Mouse (Mus musculus) liver, adult 2 months (tissue): Measurements from ENCODE around the gene Pde6d. TPM values are rescaled to one million over a fixed set of nuclear protein-coding genes. Genes with fewer than 3 reads are reported as not detected.

Experiments used
- DNase-seq: peaks from one replicate; pipeline ENCODE4 v3.0.0-alpha.2; 2011; ENCODE audit warnings: low read depth, low spot score; ENCODE audit errors: extremely low read depth
- H3K27ac ChIP-seq: fragments of 200-500 bp; replicated peaks from 2 replicates; pipeline ENCODE4 v1.5.1; 2012; ENCODE audit warnings: low read depth, mild to moderate bottlenecking, control low read depth, inconsistent platforms, low read length; ENCODE audit not compliant: insufficient read depth
- H3K27me3 ChIP-seq: fragments of 200-500 bp; 2 replicates; pipeline ENCODE4 v1.6.1; 2012; ENCODE audit warnings: mild to moderate bottlenecking, moderate library complexity, low read length, inconsistent platforms; ENCODE audit not compliant: control insufficient read depth, insufficient read depth
- H3K36me3 ChIP-seq: fragments of 200-500 bp; 2 replicates; pipeline ENCODE4 v1.6.1; 2012; ENCODE audit warnings: low read length, inconsistent platforms; ENCODE audit not compliant: control insufficient read depth, insufficient read depth
- H3K4me1 ChIP-seq: fragments of 200-500 bp; 2 replicates; pipeline ENCODE4 v1.6.1; 2011; ENCODE audit warnings: low read length; ENCODE audit not compliant: control insufficient read depth, insufficient read depth
- H3K4me3 ChIP-seq: fragments of 200-500 bp; 2 replicates; pipeline ENCODE4 v1.5.1; 2011; ENCODE audit warnings: low read depth, mild to moderate bottlenecking, control low read depth, low read length, moderate library complexity; ENCODE audit not compliant: insufficient read depth
- H3K79me2 ChIP-seq: fragments of 200-500 bp; 2 replicates; pipeline ENCODE4 v1.6.1; 2012; ENCODE audit warnings: inconsistent platforms, mild to moderate bottlenecking, low read length, moderate library complexity; ENCODE audit not compliant: control insufficient read depth, insufficient read depth
- H3K9ac ChIP-seq: fragments of 200-500 bp; 2 replicates; pipeline ENCODE4 v1.6.1; 2012; ENCODE audit warnings: low read depth, mild to moderate bottlenecking, control low read depth, inconsistent platforms, low read length
- CTCF ChIP-seq: fragments of 200-500 bp; IDR thresholded peaks from 2 replicates; pipeline ENCODE4 v1.5.1; 2011; ENCODE audit warnings: low read depth, low read length, control low read depth
- POLR2A ChIP-seq: fragments of 200-500 bp; IDR thresholded peaks from 2 replicates; pipeline ENCODE4 v1.6.1; 2011; ENCODE audit warnings: low read length, control low read depth; ENCODE audit not compliant: insufficient read depth; ENCODE audit errors: extremely low read depth
- WGBS: fragments of 180-500 bp; shearing (Covaris S2); methylation state at CpG from one replicate; pipeline ENCODE4 v1.1.7; 2018; 5-methylcytosine and 5-hydroxymethylcytosine counted together
- polyA plus RNA-seq: library from polyadenylated mRNA; depleted of rRNA; stranded (reverse); fragments of >200 nt; gene quantifications from 2 replicates; pipeline ENCODE4 v1.2.3, GENCODE M21; 2012
- total RNA-seq: library from RNA; depleted of rRNA; stranded (reverse); fragments of >200 nt; gene quantifications from 2 replicates; pipeline ENCODE4 v1.2.3, GENCODE M21; 2014

The Pde6d gene
- total and polyA plus RNA-seq, 2 experiments: 4.7 to 5.3 TPM

DNA sequence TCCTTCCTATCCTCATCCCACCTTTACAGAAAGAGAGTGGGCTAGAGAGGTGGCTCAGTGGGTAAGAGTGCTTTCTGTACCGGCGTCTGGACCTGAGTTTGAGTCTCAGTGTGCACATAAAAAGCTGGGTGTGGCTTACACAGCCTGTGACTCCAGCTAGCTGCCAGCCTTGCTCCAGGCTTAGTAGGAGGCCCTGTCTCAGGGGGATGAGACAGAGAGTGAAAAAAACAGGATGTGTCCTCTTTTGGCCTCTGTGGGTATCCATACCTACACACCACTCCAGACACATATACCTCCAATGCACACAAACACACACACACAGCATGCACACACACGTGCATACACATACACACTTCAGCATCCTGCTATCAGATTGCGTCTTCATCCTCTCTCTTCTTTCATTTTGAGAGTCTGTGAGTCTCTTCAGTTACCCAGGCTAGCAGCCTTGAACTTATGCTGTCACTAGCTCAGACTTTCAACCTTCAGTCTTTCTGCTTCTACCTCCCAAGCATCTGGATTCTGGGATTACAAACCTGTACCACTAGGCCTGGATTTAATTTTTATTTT lies 70.2 kb downstream of the Pde6d start:
- Histone ChIP-seq H3K27ac (no peak overlapping the region), H3K4me1 (peaks cover 2% of the 10 kb centered on the region; the same call in 1 of the 2 replicates), H3K9ac (no peak overlapping the region), H3K27me3 (no peaks in the 10 kb centered on the region), H3K4me3 (no peak overlapping the region), H3K36me3 (no peaks in the 10 kb centered on the region), H3K79me2 (no peaks in the 10 kb centered on the region)
- DNase-seq: no peak
- TF ChIP-seq POLR2A: no peak
- TF ChIP-seq CTCF: no peak
- WGBS: 86% methylated on average over 4 of the region's 4 CpGs

GRCm38 (mm10) chr1:86510676-86511441 lies 71.6 kb downstream of the Pde6d start:
- DNase-seq: no peak
- Histone ChIP-seq H3K27ac (no peak overlapping the region), H3K36me3 (no peaks in the 10 kb centered on the region), H3K27me3 (no peaks in the 10 kb centered on the region), H3K9ac (no peak overlapping the region), H3K79me2 (no peaks in the 10 kb centered on the region), H3K4me3 (no peak overlapping the region), H3K4me1 (peaks cover 2% of the 10 kb centered on the region; the same call in 1 of the 2 replicates)
- WGBS: 85% methylated on average over 9 of the region's 9 CpGs
- TF ChIP-seq POLR2A (no peak), CTCF (no peak)

- Histone ChIP-seq H3K27ac (no peak overlapping the region), H3K27me3 (no peaks in the 10 kb centered on the region), H3K36me3 (no peaks in the 10 kb centered on the region), H3K4me3 (no peak overlapping the region), H3K9ac (no peak overlapping the region), H3K4me1 (peaks cover 3% of the 10 kb centered on the region; the same call in 1 of the 2 replicates), H3K79me2 (no peaks in the 10 kb centered on the region)
- TF ChIP-seq CTCF (no peak), POLR2A (no peak)
- DNase-seq: no peak
- WGBS: 91% methylated on average over 1 of the region's 1 CpGs
Measured at GRCm38 (mm10) chr1:86510266-86510665, 72.2 kb downstream of the Pde6d start.

DNA sequence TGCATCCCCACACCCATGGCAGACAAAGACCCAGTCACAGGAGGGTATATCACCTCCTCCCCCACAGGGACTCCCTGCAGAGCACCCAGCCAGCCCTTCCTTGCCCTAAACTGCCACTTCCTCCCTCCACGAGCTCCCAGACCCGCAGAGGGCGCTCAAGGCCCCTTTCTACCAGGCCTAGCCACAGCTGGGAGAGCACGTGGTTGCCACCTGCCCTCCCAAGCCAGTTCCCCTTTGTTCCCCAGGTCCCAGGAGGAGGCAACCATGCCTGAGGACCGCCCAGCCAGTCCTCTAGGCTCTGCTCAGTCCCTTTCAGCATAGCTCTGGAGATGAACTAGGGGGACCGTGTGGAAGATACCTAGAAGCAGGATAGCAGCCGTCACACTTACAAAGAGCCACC lies 73.0 kb downstream of the Pde6d start:
- 21% methylated on average over 7 of the region's 7 CpGs for WGBS
- H3K27me3 ChIP-seq: no peaks in the 10 kb centered on the region
- H3K9ac ChIP-seq: no peak overlapping the region
- no peak overlapping the region for H3K4me3 ChIP-seq
- no peaks in the 10 kb centered on the region for H3K36me3 ChIP-seq
- no peaks in the 10 kb centered on the region for H3K79me2 ChIP-seq
- TF ChIP-seq CTCF: peak; percentile 95
- no peak for TF ChIP-seq POLR2A
- H3K27ac ChIP-seq: no peak overlapping the region
- peaks cover 11% of the 10 kb centered on the region for H3K4me1 ChIP-seq
- peak; percentile 73 for DNase-seq

DNA sequence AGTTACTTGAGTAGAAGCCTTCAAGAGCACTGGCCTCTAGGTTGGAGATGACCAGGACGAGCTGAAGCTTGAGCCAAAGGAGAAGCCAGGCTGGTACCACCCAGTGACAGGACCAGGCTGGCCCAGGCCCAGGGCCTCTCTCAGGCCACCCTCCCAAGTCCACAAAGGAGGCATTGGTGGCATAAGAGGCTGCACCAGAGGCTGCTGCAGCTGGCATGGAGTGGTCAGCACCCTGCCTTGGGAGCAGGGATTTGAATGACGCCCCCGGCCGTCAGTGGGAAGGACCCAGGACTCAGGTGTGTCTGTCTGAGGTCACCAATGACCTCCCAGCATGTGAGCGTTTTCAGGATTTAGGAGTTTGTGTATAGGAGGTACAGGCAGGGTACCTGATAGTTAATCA lies 74.6 kb downstream of the Pde6d start:
- DNase-seq: no peak
- Histone ChIP-seq H3K36me3 (no peaks in the 10 kb centered on the region), H3K27me3 (no peaks in the 10 kb centered on the region), H3K27ac (no peak overlapping the region), H3K4me3 (no peak overlapping the region), H3K4me1 (peaks cover 14% of the 10 kb centered on the region), H3K9ac (no peak overlapping the region), H3K79me2 (no peaks in the 10 kb centered on the region)
- TF ChIP-seq CTCF (no peak), POLR2A (no peak)
- WGBS: 93% methylated on average over 5 of the region's 5 CpGs

- Histone ChIP-seq H3K4me3 (no peak overlapping the region), H3K9ac (no peak overlapping the region), H3K27ac (no peak overlapping the region), H3K79me2 (no peaks in the 10 kb centered on the region), H3K4me1 (peaks cover 15% of the 10 kb centered on the region), H3K27me3 (no peaks in the 10 kb centered on the region), H3K36me3 (no peaks in the 10 kb centered on the region)
- TF ChIP-seq POLR2A: no peak
- 81% methylated on average over 5 of the region's 5 CpGs for WGBS
- no peak for DNase-seq
Measured at GRCm38 (mm10) chr1:86506420-86506819, 76.0 kb downstream of the Pde6d start.
